Mouse (Mus musculus) layer of hippocampus, adult 9-10 months (tissue): ENCODE results near the gene Xylb.

ENCODE experiments used
- DNase-seq: peaks from one replicate; pipeline ENCODE4 v3.0.0; 2022; ENCODE audit warnings: low spot score

Xylb gene

DNA sequence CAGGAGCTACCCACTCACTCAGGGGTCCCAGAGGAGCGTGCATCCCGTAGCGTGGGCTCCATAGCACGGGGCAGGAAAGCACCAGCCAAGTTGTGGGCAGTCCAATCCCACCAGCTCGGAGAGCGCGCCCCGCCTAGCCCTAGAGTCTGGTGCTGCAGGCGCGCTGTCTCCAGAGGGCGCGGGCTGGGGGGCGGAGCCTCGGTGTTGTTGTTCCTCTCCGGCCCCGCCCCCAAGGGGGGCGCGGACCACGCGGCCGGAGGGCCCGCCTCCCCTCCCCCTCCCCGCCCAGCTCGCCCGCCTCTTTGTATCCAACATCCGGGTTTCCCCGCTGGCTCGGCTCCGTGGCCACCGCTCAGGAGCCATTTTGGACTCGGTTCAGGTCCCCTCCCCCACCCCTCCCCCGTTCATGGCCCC lies 44.6 kb downstream of the Xylb start, which contains the start of gene Acvr2b:
Acvr2b (plus strand) TSS at position 318 of the 414 bp plus-strand sequence.
- DNase-seq = peak; percentile 68

DNA sequence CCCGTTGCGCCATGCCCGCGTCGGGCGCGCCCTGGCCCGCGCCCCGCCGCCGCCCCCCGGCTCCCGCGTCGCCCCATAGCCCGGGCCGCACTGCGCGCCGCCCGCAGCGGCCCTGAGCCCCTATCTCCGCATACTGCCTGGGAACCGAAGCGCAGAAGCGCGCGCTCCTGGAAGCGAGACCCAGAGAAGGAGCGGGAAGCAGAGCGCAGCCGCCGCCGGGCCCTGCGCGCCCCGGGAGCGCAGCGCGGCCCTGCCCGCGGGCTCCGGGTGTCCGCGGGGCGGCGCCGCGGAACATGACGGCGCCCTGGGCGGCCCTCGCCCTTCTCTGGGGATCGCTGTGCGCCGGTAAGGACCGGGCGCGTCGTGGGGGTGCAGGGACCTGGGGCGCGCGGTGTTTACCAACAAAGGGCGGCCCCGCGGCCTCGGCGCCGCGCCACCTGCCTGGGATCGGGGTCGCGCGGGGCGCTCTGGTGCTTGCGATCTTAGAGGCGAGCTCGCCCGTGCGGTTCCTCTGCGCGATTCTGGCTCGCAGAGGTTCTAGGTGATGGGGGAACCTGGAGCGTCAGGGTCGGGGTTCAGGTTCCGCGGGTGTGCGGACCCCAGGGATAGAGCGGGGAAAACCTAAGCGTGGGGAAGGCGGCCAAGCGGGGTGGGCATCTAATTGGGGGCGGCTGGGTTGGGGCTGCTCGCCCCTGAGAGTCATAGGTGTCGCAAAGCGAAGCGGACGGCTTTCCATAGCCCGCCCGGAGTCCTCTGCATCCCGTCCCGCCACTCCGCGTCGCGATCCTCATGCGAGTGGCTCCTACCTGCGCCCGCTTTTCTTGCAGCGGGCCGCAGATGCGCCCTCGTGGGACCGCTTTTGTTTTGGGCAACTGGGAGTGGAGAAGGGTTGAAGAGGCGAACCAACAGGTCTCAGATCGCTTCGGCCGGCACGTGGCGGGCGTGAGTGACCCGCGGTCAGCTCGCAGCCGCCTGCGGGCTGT lies 45.4 kb downstream of the Xylb start:
- DNase-seq = no peak

DNA sequence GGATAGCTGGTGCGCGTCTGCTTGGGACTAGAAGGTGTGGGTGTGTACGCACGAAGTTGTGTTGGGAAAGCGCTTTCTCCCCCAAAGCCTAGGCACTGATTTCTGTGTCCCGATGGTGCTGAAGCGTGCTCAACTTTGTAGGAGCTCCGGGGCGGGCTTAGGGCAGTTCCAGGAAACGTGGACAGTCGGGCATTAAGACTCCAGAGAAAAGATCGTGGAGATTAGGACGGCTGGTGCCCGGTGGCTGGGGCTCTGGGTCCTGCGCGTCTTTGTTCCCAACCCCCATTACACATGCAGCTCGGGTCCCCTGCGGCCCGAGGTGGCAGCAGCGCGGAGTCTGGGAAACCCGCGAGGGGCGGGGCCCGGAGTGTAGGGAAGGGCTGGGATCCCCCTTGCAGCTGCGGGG lies 46.1 kb downstream of the Xylb start:
- DNase-seq = no peak

DNA sequence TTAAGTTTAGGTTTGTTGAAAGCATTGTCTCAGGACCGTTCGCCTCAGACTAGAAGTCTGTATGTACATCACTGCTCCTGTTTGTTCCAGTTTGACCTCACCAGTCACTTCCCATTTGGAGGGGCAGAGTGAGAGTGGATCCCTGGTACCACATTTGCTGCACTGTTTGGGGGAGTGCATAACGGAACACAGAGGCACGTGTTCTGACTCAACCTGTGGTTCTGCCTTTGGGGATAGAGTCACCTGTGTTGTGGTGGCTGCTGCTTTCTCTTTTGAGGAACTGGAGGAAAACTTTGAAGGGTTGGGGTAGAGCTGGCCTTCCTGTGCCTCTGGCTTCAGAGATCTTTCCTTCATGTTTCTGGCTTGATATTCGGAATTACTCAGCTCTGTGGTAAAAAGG lies 46.9 kb downstream of the Xylb start:
- no peak for DNase-seq

DNA sequence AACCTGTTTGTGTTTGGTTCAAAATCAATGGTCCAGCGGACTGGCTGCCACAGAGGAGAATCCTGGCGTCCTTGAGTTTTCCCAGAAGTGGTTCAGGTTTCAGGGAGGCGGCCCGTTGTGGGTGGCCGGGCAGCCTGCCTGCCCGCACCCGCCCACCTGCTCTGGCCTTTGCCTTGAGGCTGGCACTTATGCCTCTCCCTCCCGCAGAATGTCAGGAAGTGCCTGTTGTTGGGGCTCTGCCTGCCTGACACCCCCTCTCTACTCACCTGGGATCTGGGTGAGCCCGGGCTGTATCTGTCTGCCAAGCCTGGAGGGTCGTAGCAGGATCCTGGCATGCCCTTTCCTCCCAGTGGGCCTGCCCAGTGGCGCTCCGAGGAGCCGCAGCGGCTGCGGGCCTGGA lies 50.7 kb downstream of the Xylb start:
- DNase-seq = no peak

DNA sequence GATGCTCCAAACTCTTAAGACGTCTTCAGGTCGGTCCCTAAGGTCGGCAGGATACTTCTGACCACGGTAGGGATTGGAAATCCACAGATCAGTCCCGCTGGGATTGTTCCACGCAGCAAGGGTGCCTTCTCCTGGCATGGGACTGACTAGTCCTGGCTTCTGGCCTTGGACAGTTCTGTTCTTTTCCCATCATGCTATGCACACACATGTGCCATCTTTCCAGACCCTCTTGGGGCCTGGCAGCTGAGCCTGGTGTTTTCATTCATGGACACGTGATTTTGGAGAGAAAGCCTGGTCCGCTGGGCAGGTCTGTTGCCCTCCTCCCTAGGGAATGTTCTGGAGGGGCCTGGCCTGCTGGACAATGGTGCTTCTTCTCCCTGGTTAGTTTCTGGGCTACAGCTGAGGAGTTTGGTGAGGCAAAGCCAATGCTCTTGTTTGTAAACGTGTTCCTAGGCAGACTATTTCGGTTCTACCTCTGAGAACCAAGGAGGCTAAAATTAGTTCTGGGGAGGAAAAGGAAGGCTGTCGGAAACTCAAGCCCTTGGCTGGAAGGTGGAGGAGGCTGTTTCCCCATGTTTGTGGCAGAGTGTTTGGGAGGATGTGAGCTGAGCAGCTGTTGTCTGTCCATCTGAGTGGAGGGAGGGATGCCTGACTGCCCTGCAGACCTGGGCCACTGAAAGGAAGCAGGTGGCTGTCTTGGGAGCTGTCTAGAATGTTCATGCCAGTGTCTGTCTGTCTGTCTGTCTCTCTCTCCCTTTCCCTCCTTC lies 51.9 kb downstream of the Xylb start:
- DNase-seq = no peak

DNA sequence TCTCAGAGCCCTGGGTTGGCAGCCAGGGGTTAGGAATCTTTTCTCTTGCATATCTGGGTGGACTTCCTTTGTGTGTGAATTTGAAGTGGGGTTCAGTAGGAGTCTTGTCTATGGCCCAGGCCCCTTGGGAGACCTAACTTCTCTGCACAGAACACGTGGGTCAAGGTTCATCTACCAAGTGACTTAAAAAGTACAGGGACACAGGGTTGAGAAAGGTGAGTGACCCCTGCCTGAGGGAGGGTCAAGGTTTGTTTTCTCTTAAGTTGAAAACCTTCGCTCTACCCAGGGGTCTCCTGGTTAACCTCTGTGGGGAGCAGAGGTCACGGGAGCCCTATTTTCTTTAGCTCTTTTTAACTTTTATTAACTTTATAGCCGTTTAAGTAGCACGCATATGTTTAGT lies 52.7 kb downstream of the Xylb start:
- no peak for DNase-seq

DNA sequence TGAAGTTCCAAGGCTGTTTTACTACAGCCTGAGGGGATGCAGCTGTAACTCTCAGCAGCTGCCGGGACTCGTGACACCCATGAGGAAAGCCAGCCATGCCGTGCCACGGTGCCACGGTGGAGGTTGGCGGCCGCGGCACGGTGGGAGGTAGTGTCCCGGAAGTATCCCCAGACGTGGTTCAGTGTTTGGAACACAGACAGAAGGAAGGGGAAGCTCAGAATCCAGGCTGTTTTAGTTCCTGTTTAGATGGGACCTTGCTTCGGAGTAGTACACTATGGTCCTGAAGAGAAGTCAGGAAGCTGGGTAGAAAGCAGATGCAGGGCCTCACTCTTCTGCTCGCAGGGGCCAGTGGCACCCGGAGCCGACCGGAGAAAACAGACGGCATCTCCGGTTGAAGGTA lies 60.8 kb downstream of the Xylb start:
- no peak for DNase-seq

DNA sequence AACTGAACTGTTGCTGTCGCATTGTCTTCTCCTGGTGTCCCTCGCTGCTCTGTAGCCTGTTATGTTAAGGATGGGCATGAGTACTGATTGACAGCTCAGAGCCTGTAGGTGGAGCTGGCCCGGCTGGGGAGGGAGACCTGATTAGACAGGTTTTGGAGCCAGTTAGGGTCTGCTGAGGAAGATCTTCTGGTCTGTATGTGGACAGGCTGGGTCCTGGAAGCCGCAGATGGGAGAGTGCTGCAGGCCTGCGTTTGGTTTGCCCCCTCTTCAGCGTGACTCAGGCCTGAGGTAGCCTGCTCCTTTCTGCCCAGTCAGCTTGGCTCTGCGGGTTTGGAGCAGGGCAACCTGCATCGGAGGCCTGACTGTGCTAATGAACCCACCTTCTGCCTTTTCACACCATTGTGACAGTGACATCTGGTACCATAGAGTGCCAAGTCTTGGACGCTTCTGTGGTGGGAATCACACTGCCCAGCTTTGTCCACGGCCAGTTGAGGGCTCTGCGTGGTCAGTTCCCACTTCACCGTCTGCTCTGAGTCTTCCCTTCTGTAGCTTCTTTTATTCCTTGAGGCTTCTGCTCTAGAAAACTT lies 62.8 kb downstream of the Xylb start:
- DNase-seq = no peak

DNA sequence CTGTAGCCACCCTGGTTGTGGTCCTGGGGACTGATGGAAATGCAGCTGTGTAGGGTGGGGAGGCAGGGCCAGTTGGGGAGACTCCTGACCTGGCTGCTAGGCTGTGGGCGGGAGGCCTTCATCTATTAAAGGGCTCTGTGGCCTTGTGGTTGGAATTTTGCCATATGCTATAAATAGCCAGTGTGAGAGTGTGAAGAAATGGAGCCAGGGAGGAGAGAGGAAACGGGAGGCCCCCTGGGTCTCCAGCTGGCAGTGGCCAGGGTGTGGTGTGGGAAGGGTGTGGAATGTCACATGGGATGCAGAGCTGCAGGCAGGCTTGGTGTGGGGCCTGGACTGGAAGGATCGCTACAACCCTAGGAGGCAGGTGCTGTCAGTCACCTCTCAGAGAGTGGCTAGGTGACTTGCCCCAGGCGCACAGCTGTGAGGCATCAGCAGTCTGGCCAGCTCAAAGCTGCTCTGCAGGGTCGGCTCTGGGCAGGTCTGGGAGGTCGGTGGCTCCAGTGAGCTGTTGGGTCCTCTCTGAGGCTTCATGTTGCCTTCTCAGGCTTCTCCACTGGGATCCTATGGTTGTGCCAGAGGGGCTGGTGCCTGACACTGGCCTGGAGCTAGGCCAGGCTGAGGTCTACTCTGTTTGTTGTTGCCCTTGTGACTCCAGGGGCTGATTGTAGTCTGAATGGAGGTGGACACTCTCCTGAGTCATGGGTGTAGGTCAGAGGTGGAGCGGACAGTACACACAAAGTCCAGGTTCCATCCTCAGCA lies 68.2 kb downstream of the Xylb start:
- DNase-seq = no peak

DNA sequence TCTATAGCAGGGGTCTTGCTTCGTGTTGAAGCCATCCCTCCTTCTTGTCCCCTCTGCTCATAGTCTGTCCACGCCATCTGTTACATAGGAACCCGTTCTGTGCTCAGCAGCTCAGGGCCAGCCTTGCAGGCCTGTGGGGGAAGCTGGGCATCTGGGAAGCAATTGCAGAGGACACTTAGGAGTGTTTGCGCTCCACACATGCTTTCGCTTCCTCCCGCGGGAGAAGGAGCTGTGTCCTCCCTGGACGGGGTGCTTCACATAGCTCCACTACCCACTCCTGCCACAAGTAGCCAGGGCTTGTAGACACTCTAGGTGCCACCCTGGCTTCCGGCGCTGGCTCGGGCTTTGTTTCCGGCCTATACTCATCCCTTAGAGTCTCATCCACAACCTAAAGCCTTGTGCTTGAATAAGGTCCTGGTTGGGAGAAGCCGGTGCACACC lies 68.8 kb downstream of the Xylb start:
- DNase-seq = no peak

DNA sequence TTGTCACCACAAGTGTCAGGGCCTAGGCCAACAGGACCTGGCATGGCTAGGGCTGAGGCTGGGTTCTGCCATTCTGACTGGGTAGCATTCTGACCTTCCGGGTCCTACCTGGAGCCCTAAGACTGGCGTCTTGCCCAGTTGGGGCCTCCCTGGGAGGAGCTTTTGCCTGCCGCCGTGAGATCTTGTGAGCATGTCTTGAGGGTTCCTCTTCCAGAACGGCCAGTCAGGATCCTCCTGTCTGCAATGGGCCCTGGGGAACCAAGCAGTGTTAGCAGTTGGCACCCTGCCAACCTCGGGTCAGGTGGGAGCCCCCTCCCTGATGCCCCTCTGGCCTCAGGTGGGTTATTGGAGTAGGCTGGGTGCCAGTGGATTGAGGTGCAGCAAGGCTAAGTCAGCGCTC lies 69.3 kb downstream of the Xylb start:
- no peak for DNase-seq

DNA sequence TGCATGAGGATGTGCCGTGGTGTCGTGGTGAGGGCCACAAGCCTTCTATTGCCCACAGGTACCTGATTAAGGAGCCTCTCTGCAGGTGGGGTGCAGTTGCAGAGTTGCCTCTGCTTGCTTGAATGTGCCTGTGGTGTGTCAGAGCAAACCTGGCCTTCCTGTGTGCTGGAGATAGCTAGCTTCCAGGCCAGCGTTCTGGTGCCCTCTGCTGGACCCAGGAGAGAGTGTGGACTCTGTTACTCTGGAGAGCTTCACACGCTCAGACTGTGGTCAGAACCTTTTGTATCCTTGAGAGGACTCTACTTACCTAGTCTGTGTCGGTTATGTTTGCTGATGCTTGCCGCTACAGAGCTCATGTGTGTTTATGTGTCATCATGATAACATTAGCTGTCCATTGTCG lies 73.1 kb downstream of the Xylb start:
- DNase-seq = peak; percentile 64

DNA sequence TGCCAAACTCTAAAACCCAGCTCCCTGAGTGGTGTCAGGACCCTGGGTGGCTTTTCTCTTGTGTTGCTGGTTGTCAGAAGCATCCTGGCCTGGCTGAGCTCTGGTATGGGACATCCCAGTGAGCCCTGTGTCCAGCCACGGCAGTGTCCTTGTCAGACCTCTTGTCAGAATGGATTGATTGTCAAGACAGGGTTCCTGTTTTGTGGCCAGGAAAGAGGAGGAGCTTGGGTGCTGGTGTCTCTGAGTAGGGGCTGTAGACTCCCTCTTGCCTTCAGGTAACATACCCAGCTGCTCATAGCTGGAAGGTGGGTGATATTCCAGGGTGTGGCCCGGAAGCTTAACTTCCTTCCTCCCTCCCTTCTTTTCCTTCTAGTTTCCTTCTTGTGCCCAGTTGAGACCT lies 78.7 kb downstream of the Xylb start:
- DNase-seq = no peak

DNA sequence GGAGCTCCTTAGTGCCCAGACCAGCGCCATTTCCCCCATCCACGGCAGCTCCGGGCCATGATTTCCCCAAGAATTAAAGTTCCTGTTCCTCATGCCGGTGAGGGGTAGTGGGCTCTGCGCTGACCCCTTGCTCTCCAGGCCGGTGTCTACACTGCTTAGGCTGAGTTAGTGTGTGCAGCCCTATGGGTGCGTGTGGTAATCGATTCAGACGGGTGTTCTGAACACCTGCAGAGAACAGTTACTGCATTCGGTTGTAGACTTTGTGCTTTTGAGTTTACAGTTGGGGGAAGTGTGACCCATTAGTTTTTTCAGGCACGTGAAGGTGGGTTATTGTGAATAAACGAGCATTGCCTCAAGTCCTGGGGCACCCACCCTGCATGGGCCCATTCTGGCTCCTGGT lies 80.9 kb downstream of the Xylb start:
- no peak for DNase-seq

DNA sequence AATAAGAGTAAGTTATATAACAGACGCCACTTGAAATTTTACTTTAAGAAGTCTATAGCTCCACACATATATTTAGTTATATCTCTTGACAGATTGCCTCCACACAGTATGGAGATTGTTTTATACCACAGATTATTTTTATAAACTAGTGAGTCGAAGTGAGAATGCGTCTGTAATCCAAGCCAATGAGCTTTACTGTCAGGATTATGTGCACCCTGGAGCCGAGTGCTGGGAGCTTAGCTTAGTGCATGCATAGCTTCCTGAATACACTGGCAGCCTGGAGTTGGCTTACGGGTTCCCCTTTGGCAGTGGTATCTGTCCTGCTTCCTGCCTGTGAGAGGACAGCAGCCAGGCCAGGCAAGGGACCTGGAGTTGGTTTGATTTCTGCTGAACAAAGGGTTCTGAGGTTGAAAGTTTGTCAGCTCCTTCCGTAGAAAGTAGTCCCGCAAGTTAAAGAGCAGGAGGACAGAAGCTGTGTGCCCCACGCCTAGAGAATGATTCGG lies 81.4 kb downstream of the Xylb start:
- DNase-seq = no peak
